Mouse (Mus musculus): Measurements from ENCODE around the gene Rpl23a. TPM values are rescaled to one million over a fixed set of nuclear protein-coding genes. Genes with fewer than 3 reads are reported as not detected.
"Not testable (repeated sequence)": the region's sequence is repeated elsewhere in the genome, so short reads cannot be mapped to it uniquely, and the experiment has no call there.

Gene Rpl23a
- polyA plus RNA-seq, 1 experiment from 2014 or later = 1,079 TPM

- Histone ChIP-seq H3K27ac (ENCODE audit: low read length) (peak within 1 kb of the TSS; percentile 95), H3K4me2 (replicated peaks; ENCODE audit: low read depth, low read length) (peak within 1 kb of the TSS; percentile 87), H3K4me3 (ENCODE audit: low read depth, low read length) (peak within 1 kb of the TSS; percentile 71), H3K27me3 (replicated peaks; ENCODE audit: insufficient read depth, low read length) (no peaks in the 10 kb centered on the region), H3K9me3 (ENCODE audit: low read length) (no peaks in the 10 kb centered on the region), H3K4me1 (ENCODE audit: insufficient read depth, low read depth, low read length) (peaks cover 9% of the 10 kb centered on the region; the same call in 1 of the 2 replicates), H3K36me3 (ENCODE audit: insufficient read depth, low read length) (no peaks in the 10 kb centered on the region), H3K9ac (replicated peaks; ENCODE audit: low read depth) (peak within 1 kb of the TSS; percentile 77)
- peak; percentile 83 for ATAC-seq
- DNase-seq (ENCODE audit: low spot score) = peak; percentile 93
- under 1% methylated on average over 47 of the region's 80 CpGs for WGBS
- TF ChIP-seq CTCF (IDR thresholded peaks at IDR 0.05) = no peak
- no peak for TF ChIP-seq EP300 (IDR thresholded peaks at IDR 0.05)
Measured at GRCm38 (mm10) chr11:78188331-78189233, 5.2 kb upstream of the Rpl23a start, which contains the start of gene Rab34. Gene Rab34 (plus strand): TSS chr11:78188430.

GRCm38 (mm10) chr11:78184702-78185101 lies 1.3 kb upstream of the Rpl23a start:
- H3K9me3 ChIP-seq (ENCODE audit: low read length); H3K27me3 ChIP-seq (replicated peaks; ENCODE audit: insufficient read depth, low read length); H3K27ac ChIP-seq (ENCODE audit: low read length); H3K4me3 ChIP-seq (ENCODE audit: low read depth, low read length); H3K4me1 ChIP-seq (ENCODE audit: insufficient read depth, low read depth, low read length); DNase-seq (ENCODE audit: low spot score); H3K9ac ChIP-seq (replicated peaks; ENCODE audit: low read depth); ATAC-seq; H3K4me2 ChIP-seq (replicated peaks; ENCODE audit: low read depth, low read length): not testable (repeated sequence)
- peaks cover 11% of the 10 kb centered on the region; the same call in 1 of the 2 replicates for H3K36me3 ChIP-seq (ENCODE audit: insufficient read depth, low read length)
- WGBS = 93% methylated on average over 6 of the region's 6 CpGs

GRCm38 (mm10) chr11:78183884-78184514 lies 615 bp upstream of the Rpl23a start:
- Histone ChIP-seq H3K9me3 (ENCODE audit: low read length) (no peaks in the 10 kb centered on the region), H3K27ac (ENCODE audit: low read length) (no peak overlapping the region), H3K4me1 (ENCODE audit: insufficient read depth, low read depth, low read length) (peaks cover 11% of the 10 kb centered on the region; the same call in 1 of the 2 replicates), H3K27me3 (replicated peaks; ENCODE audit: insufficient read depth, low read length) (no peaks in the 10 kb centered on the region), H3K36me3 (ENCODE audit: insufficient read depth, low read length) (peaks cover 11% of the 10 kb centered on the region; the same call in 1 of the 2 replicates), H3K4me2 (replicated peaks; ENCODE audit: low read depth, low read length) (peak overlapping the region; percentile 67; the same call in 1 of the 2 replicates), H3K9ac (replicated peaks; ENCODE audit: low read depth) (no peak overlapping the region), H3K4me3 (ENCODE audit: low read depth, low read length) (peak overlapping the region; percentile 72; the same call in 1 of the 2 replicates)
- DNase-seq (ENCODE audit: low spot score) (no peak), ATAC-seq (no peak)
- WGBS = 39% methylated on average over 10 of the region's 10 CpGs
- TF ChIP-seq CTCF (IDR thresholded peaks at IDR 0.05) = no peak
- no peak for TF ChIP-seq EP300 (IDR thresholded peaks at IDR 0.05)

- TF ChIP-seq EP300 (IDR thresholded peaks at IDR 0.05) = no peak
- TF ChIP-seq CTCF (IDR thresholded peaks at IDR 0.05) = no peak
- Histone ChIP-seq H3K9ac (replicated peaks; ENCODE audit: low read depth) (peak overlapping the region; percentile 58), H3K4me1 (ENCODE audit: insufficient read depth, low read depth, low read length) (peaks cover 13% of the 10 kb centered on the region; the same call in 1 of the 2 replicates), H3K4me2 (replicated peaks; ENCODE audit: low read depth, low read length) (peak overlapping the region; percentile 67), H3K27me3 (replicated peaks; ENCODE audit: insufficient read depth, low read length) (no peaks in the 10 kb centered on the region), H3K4me3 (ENCODE audit: low read depth, low read length) (peak overlapping the region; percentile 72), H3K36me3 (ENCODE audit: insufficient read depth, low read length) (peaks cover 11% of the 10 kb centered on the region; the same call in 1 of the 2 replicates), H3K27ac (ENCODE audit: low read length) (no peak overlapping the region), H3K9me3 (ENCODE audit: low read length) (no peaks in the 10 kb centered on the region)
- WGBS = under 1% methylated on average over 7 of the region's 7 CpGs
- DNase-seq (ENCODE audit: low spot score) (no peak), ATAC-seq (no peak)
Measured at GRCm38 (mm10) chr11:78182450-78182849, 934 bp downstream of the Rpl23a start.

- Histone ChIP-seq H3K9ac (replicated peaks; ENCODE audit: low read depth) (no peak overlapping the region), H3K36me3 (ENCODE audit: insufficient read depth, low read length) (peaks cover 11% of the 10 kb centered on the region; the same call in 1 of the 2 replicates), H3K9me3 (ENCODE audit: low read length) (no peaks in the 10 kb centered on the region), H3K4me1 (ENCODE audit: insufficient read depth, low read depth, low read length) (peaks cover 13% of the 10 kb centered on the region; the same call in 1 of the 2 replicates), H3K27ac (ENCODE audit: low read length) (no peak overlapping the region), H3K4me3 (ENCODE audit: low read depth, low read length) (no peak overlapping the region), H3K27me3 (replicated peaks; ENCODE audit: insufficient read depth, low read length) (no peaks in the 10 kb centered on the region), H3K4me2 (replicated peaks; ENCODE audit: low read depth, low read length) (peak overlapping the region; percentile 67; the same call in 1 of the 2 replicates)
- 35% methylated on average over 2 of the region's 2 CpGs for WGBS
- no peak for TF ChIP-seq EP300 (IDR thresholded peaks at IDR 0.05)
- TF ChIP-seq CTCF (IDR thresholded peaks at IDR 0.05) = no peak
- no peak for DNase-seq (ENCODE audit: low spot score)
- no peak for ATAC-seq
Measured at GRCm38 (mm10) chr11:78181830-78182357, 1.5 kb downstream of the Rpl23a start.
